Mouse (Mus musculus): ENCODE measurements around the gene Entpd1. TPM values are rescaled to one million over a fixed set of nuclear protein-coding genes. Genes with fewer than 3 reads are reported as not detected.

Gene Entpd1
- polyA plus RNA-seq, 1 experiment from 2014 or later = 7.2 TPM

- 93% methylated on average over 7 of the region's 7 CpGs for WGBS
- ATAC-seq (ENCODE audit: low FRiP score) = no peak
Measured at GRCm38 (mm10) chr19:40665778-40666177, 53.6 kb downstream of the Entpd1 start.

DNA sequence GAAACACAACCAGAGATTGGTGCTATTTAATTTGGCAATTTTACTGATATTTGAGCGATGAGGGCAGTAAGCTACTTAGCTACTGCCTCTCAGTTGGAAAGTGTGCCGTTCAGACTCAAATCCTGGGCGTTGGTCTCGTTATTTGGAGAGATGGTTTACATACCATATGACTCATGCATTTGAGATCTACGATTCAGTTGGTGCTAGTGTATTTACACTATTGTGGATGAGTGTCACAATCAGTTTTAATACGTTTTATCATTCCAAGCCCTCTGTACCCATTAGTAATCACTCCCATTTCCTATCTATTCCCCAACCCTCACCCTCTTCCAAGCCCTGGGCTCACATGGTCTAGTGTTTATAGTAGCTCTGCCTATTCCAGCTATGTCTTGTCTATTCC lies 54.9 kb downstream of the Entpd1 start:
- no peaks in the 10 kb centered on the region for H3K4me1 ChIP-seq (ENCODE audit: control insufficient read depth, insufficient read depth, low read length)
- ATAC-seq (ENCODE audit: low FRiP score) = no peak
- 85% methylated on average over 6 of the region's 6 CpGs for WGBS
- H3K4me2 ChIP-seq = no peak overlapping the region
- H3K27ac ChIP-seq (ENCODE audit: low read depth, low read length) = no peak overlapping the region
- H3K9me3 ChIP-seq (ENCODE audit: control insufficient read depth, low read length) = no peaks in the 10 kb centered on the region
- no peaks in the 10 kb centered on the region for H3K36me3 ChIP-seq (ENCODE audit: control insufficient read depth, insufficient read depth, low read length)
- H3K4me3 ChIP-seq (ENCODE audit: low read depth, low read length) = no peak overlapping the region
- no peaks in the 10 kb centered on the region for H3K27me3 ChIP-seq (ENCODE audit: control insufficient read depth, insufficient read depth, low read length)
- no peak for DNase-seq (ENCODE audit: low spot score, missing footprints)
- H3K9ac ChIP-seq (ENCODE audit: low read length) = no peak overlapping the region

More at GRCm38 (mm10) chr19:40665778-40666177, 53.6 kb downstream of the Entpd1 start:
- Histone ChIP-seq H3K4me1 (ENCODE audit: control insufficient read depth, insufficient read depth, low read length) (no peaks in the 10 kb centered on the region), H3K9me3 (ENCODE audit: control insufficient read depth, low read length) (no peaks in the 10 kb centered on the region), H3K4me2 (no peak overlapping the region), H3K36me3 (ENCODE audit: control insufficient read depth, insufficient read depth, low read length) (no peaks in the 10 kb centered on the region), H3K9ac (ENCODE audit: low read length) (no peak overlapping the region), H3K27me3 (ENCODE audit: control insufficient read depth, insufficient read depth, low read length) (no peaks in the 10 kb centered on the region), H3K4me3 (ENCODE audit: low read depth, low read length) (no peak overlapping the region), H3K27ac (ENCODE audit: low read depth, low read length) (no peak overlapping the region)
- DNase-seq (ENCODE audit: low spot score, missing footprints) = no peak

DNA sequence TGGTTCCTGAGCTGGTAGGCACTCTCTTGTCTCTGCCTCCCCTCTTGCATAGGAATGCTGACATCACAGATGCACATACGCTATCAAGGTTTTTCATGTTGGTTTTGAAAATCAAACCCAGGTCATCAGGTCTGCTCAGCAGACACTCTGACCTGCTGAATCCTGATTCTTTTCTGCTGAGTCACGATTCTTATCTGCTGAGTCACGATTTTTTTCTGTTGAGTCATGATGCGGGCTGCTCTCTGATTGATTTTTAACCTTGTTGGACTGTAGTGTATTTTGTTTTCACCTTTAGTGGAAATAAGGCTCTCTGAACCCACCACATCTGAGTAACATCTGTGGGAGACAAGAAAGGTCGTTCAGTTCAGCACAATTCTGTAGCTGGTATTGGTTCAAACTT lies 63.2 kb downstream of the Entpd1 start:
- DNase-seq (ENCODE audit: low spot score, missing footprints) (no peak), ATAC-seq (ENCODE audit: low FRiP score) (no peak)
- Histone ChIP-seq H3K27ac (ENCODE audit: low read depth, low read length) (no peak overlapping the region), H3K4me3 (ENCODE audit: low read depth, low read length) (no peak overlapping the region), H3K4me2 (no peak overlapping the region), H3K9me3 (ENCODE audit: control insufficient read depth, low read length) (no peaks in the 10 kb centered on the region), H3K27me3 (ENCODE audit: control insufficient read depth, insufficient read depth, low read length) (no peaks in the 10 kb centered on the region), H3K4me1 (ENCODE audit: control insufficient read depth, insufficient read depth, low read length) (no peaks in the 10 kb centered on the region; the same call in 1 of the 2 replicates), H3K9ac (ENCODE audit: low read length) (no peak overlapping the region), H3K36me3 (ENCODE audit: control insufficient read depth, insufficient read depth, low read length) (no peaks in the 10 kb centered on the region)
- WGBS = 85% methylated on average over 5 of the region's 5 CpGs

- WGBS = 83% methylated on average over 6 of the region's 6 CpGs
- H3K4me2 ChIP-seq = no peak overlapping the region
- DNase-seq (ENCODE audit: low spot score, missing footprints) (peak; percentile 85), ATAC-seq (ENCODE audit: low FRiP score) (no peak)
- H3K27me3 ChIP-seq (ENCODE audit: control insufficient read depth, insufficient read depth, low read length) = no peaks in the 10 kb centered on the region
- no peak overlapping the region for H3K27ac ChIP-seq (ENCODE audit: low read depth, low read length)
- H3K4me1 ChIP-seq (ENCODE audit: control insufficient read depth, insufficient read depth, low read length) = no peaks in the 10 kb centered on the region; the same call in 1 of the 2 replicates
- no peaks in the 10 kb centered on the region for H3K36me3 ChIP-seq (ENCODE audit: control insufficient read depth, insufficient read depth, low read length)
- H3K4me3 ChIP-seq (ENCODE audit: low read depth, low read length) = no peak overlapping the region
- H3K9ac ChIP-seq (ENCODE audit: low read length) = no peak overlapping the region
- no peaks in the 10 kb centered on the region for H3K9me3 ChIP-seq (ENCODE audit: control insufficient read depth, low read length)
Measured at GRCm38 (mm10) chr19:40678087-40678486, 65.9 kb downstream of the Entpd1 start.

- WGBS = 66% methylated on average over 17 of the region's 17 CpGs
- Histone ChIP-seq H3K4me1 (ENCODE audit: control insufficient read depth, insufficient read depth, low read length) (no peaks in the 10 kb centered on the region; the same call in 1 of the 2 replicates), H3K4me3 (ENCODE audit: low read depth, low read length) (no peak overlapping the region), H3K27ac (ENCODE audit: low read depth, low read length) (no peak overlapping the region), H3K36me3 (ENCODE audit: control insufficient read depth, insufficient read depth, low read length) (no peaks in the 10 kb centered on the region), H3K27me3 (ENCODE audit: control insufficient read depth, insufficient read depth, low read length) (no peaks in the 10 kb centered on the region), H3K9ac (ENCODE audit: low read length) (no peak overlapping the region), H3K9me3 (ENCODE audit: control insufficient read depth, low read length) (no peaks in the 10 kb centered on the region), H3K4me2 (no peak overlapping the region)
- ATAC-seq (ENCODE audit: low FRiP score) (no peak), DNase-seq (ENCODE audit: low spot score, missing footprints) (no peak)
Measured at GRCm38 (mm10) chr19:40678532-40679307, 66.6 kb downstream of the Entpd1 start.

DNA sequence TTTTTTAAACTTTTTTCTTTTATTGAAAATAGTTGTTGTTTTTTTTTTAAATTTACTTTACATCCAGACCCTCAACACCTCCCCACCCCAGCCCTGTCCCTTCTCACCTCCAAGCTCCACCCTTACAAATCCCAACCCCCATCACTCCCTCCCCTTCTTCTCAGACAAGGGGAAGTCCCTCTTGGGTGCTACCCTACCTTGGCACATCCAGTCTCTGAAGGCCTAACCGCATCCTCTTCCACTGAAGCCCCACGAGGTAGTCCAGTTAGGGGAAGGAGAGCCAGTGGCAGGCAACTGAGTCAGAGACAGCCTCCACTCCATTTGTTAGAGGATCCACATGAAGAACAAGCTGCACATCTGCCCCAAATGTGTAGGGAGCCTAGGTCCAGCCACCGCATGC lies 67.5 kb downstream of the Entpd1 start:
- no peak for DNase-seq (ENCODE audit: low spot score, missing footprints)
- no peak for ATAC-seq (ENCODE audit: low FRiP score)

DNA sequence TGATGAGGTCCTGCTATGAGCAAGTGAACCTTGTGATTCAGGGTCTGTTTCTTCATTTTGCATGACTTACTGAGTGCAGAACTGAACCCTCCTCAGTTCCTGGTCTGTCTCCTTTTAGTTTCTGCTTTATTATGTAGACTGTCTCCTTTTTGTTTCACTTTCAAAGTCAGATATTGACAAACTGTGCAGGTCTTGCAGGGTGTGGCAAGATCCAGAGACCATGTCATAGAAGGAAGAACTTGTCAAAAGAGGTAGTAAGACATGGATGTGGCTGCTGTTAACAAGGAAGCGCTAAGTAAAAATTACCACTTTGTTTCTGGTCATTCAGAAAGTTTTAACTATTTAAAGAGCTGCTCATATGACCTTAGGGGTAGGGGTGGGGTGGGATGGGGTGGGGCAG lies 72.0 kb downstream of the Entpd1 start:
- WGBS = 85% methylated on average over 1 of the region's 1 CpGs
- H3K9ac ChIP-seq (ENCODE audit: low read length) = no peak overlapping the region
- H3K4me2 ChIP-seq = no peak overlapping the region
- no peaks in the 10 kb centered on the region for H3K27me3 ChIP-seq (ENCODE audit: control insufficient read depth, insufficient read depth, low read length)
- DNase-seq (ENCODE audit: low spot score, missing footprints) = no peak
- no peak for ATAC-seq (ENCODE audit: low FRiP score)
- no peak overlapping the region for H3K4me3 ChIP-seq (ENCODE audit: low read depth, low read length)
- H3K27ac ChIP-seq (ENCODE audit: low read depth, low read length) = no peak overlapping the region
- H3K4me1 ChIP-seq (ENCODE audit: control insufficient read depth, insufficient read depth, low read length) = no peaks in the 10 kb centered on the region
- no peaks in the 10 kb centered on the region for H3K36me3 ChIP-seq (ENCODE audit: control insufficient read depth, insufficient read depth, low read length)
- no peaks in the 10 kb centered on the region for H3K9me3 ChIP-seq (ENCODE audit: control insufficient read depth, low read length)

More for the DNA sequence above, 67.5 kb downstream of the Entpd1 start:
- Histone ChIP-seq H3K27ac (ENCODE audit: low read depth, low read length) (no peak overlapping the region), H3K9me3 (ENCODE audit: control insufficient read depth, low read length) (no peaks in the 10 kb centered on the region), H3K4me2 (no peak overlapping the region), H3K4me3 (ENCODE audit: low read depth, low read length) (no peak overlapping the region), H3K9ac (ENCODE audit: low read length) (no peak overlapping the region), H3K4me1 (ENCODE audit: control insufficient read depth, insufficient read depth, low read length) (no peaks in the 10 kb centered on the region; the same call in 1 of the 2 replicates), H3K27me3 (ENCODE audit: control insufficient read depth, insufficient read depth, low read length) (no peaks in the 10 kb centered on the region), H3K36me3 (ENCODE audit: control insufficient read depth, insufficient read depth, low read length) (no peaks in the 10 kb centered on the region)
- 87% methylated on average over 3 of the region's 3 CpGs for WGBS

GRCm38 (mm10) chr19:40684566-40684965 lies 72.4 kb downstream of the Entpd1 start:
- H3K4me2 ChIP-seq = no peak overlapping the region
- no peaks in the 10 kb centered on the region for H3K36me3 ChIP-seq (ENCODE audit: control insufficient read depth, insufficient read depth, low read length)
- ATAC-seq (ENCODE audit: low FRiP score) = no peak
- 85% methylated on average over 7 of the region's 7 CpGs for WGBS
- no peak for DNase-seq (ENCODE audit: low spot score, missing footprints)
- no peaks in the 10 kb centered on the region for H3K9me3 ChIP-seq (ENCODE audit: control insufficient read depth, low read length)
- H3K4me1 ChIP-seq (ENCODE audit: control insufficient read depth, insufficient read depth, low read length) = no peaks in the 10 kb centered on the region
- no peak overlapping the region for H3K27ac ChIP-seq (ENCODE audit: low read depth, low read length)
- no peaks in the 10 kb centered on the region for H3K27me3 ChIP-seq (ENCODE audit: control insufficient read depth, insufficient read depth, low read length)
- H3K4me3 ChIP-seq (ENCODE audit: low read depth, low read length) = no peak overlapping the region
- H3K9ac ChIP-seq (ENCODE audit: low read length) = no peak overlapping the region

GRCm38 (mm10) chr19:40687291-40687927 lies 75.2 kb downstream of the Entpd1 start:
- Histone ChIP-seq H3K36me3 (ENCODE audit: control insufficient read depth, insufficient read depth, low read length) (no peaks in the 10 kb centered on the region), H3K27ac (ENCODE audit: low read depth, low read length) (no peak overlapping the region), H3K27me3 (ENCODE audit: control insufficient read depth, insufficient read depth, low read length) (no peaks in the 10 kb centered on the region), H3K4me1 (ENCODE audit: control insufficient read depth, insufficient read depth, low read length) (no peaks in the 10 kb centered on the region), H3K4me2 (no peak overlapping the region), H3K9ac (ENCODE audit: low read length) (no peak overlapping the region), H3K4me3 (ENCODE audit: low read depth, low read length) (no peak overlapping the region), H3K9me3 (ENCODE audit: control insufficient read depth, low read length) (no peaks in the 10 kb centered on the region)
- DNase-seq (ENCODE audit: low spot score, missing footprints) (no peak), ATAC-seq (ENCODE audit: low FRiP score) (no peak)
- 71% methylated on average over 4 of the region's 4 CpGs for WGBS

Data from midbrain, embryonic 11.5 days (tissue).